Mouse (Mus musculus): Measurements from ENCODE around the gene Kcnh4.

The Kcnh4 gene

GRCm38 (mm10) chr11:100766726-100767125 lies 7.0 kb upstream of the Kcnh4 start:
- no peak for DNase-seq (ENCODE audit: low spot score in 2 of 2)

GRCm38 (mm10) chr11:100762831-100763230 lies 3.1 kb upstream of the Kcnh4 start, which contains the start of gene Hcrt:
Gene Hcrt (minus strand): TSS chr11:100762931.
- DNase-seq (ENCODE audit: low spot score in 2 of 2), result no peak

- peak; percentile 49 to 81 for DNase-seq (ENCODE audit: low spot score in 2 of 2)
Observed at GRCm38 (mm10) chr11:100761547-100762045, 1.9 kb upstream of the Kcnh4 start.

- DNase-seq (ENCODE audit: low spot score in 2 of 2), result peak in 1 of 2 experiments; percentile 50
Observed at GRCm38 (mm10) chr11:100758707-100759610, 783 bp downstream of the Kcnh4 start.

GRCm38 (mm10) chr11:100757566-100757965 lies 2.2 kb downstream of the Kcnh4 start:
- DNase-seq (ENCODE audit: low spot score in 2 of 2), result no peak

- no peak for DNase-seq (ENCODE audit: low spot score in 2 of 2)
Observed at GRCm38 (mm10) chr11:100756476-100756875, 3.3 kb downstream of the Kcnh4 start.

GRCm38 (mm10) chr11:100754693-100755057 lies 5.1 kb downstream of the Kcnh4 start:
- no peak for DNase-seq (ENCODE audit: low spot score in 2 of 2)

GRCm38 (mm10) chr11:100754021-100754692 lies 5.6 kb downstream of the Kcnh4 start:
- DNase-seq (ENCODE audit: low spot score in 2 of 2), result no peak

- no peak for DNase-seq (ENCODE audit: low spot score in 2 of 2)
Observed at GRCm38 (mm10) chr11:100752294-100752693, 7.4 kb downstream of the Kcnh4 start.

GRCm38 (mm10) chr11:100750127-100750526 lies 9.6 kb downstream of the Kcnh4 start:
- no peak for DNase-seq (ENCODE audit: low spot score in 2 of 2)

- no peak for DNase-seq (ENCODE audit: low spot score in 2 of 2)
Observed at GRCm38 (mm10) chr11:100749469-100749868, 10.3 kb downstream of the Kcnh4 start.

GRCm38 (mm10) chr11:100748620-100749019 lies 11.1 kb downstream of the Kcnh4 start:
- DNase-seq (ENCODE audit: low spot score in 2 of 2), result no peak

GRCm38 (mm10) chr11:100747114-100747513 lies 12.6 kb downstream of the Kcnh4 start:
- DNase-seq (ENCODE audit: low spot score in 2 of 2), result no peak

GRCm38 (mm10) chr11:100746546-100746945 lies 13.2 kb downstream of the Kcnh4 start:
- DNase-seq (ENCODE audit: low spot score in 2 of 2), result no peak

- no peak for DNase-seq (ENCODE audit: low spot score in 2 of 2)
Observed at GRCm38 (mm10) chr11:100745085-100745484, 14.7 kb downstream of the Kcnh4 start.

- DNase-seq (ENCODE audit: low spot score in 2 of 2), result no peak
Observed at GRCm38 (mm10) chr11:100741348-100741747, 18.4 kb downstream of the Kcnh4 start.

GRCm38 (mm10) chr11:100738749-100739148 lies 21.0 kb downstream of the Kcnh4 start:
- no peak for DNase-seq (ENCODE audit: low spot score in 2 of 2)

GRCm38 (mm10) chr11:100738066-100738604 lies 21.6 kb downstream of the Kcnh4 start, which contains the start of gene Rab5c:
Gene Rab5c (minus strand): TSS chr11:100738215.
- peak; percentile 95 to 99 for DNase-seq (ENCODE audit: low spot score in 2 of 2)

GRCm38 (mm10) chr11:100737105-100737733 lies 22.5 kb downstream of the Kcnh4 start:
- DNase-seq (ENCODE audit: low spot score in 2 of 2), result no peak

- DNase-seq (ENCODE audit: low spot score in 2 of 2), result no peak
Observed at GRCm38 (mm10) chr11:100736746-100737080, 23.0 kb downstream of the Kcnh4 start.

- no peak for DNase-seq (ENCODE audit: low spot score in 2 of 2)
Observed at GRCm38 (mm10) chr11:100735954-100736745, 23.6 kb downstream of the Kcnh4 start.
